Mouse (Mus musculus) lung, adult 2 months (tissue): ENCODE data around the gene Nemp2. TPM values are rescaled to one million over a fixed set of nuclear protein-coding genes. Genes with fewer than 3 reads are reported as not detected.

ENCODE experiments used
- DNase-seq: peaks from one replicate; pipeline ENCODE4 v3.0.0; 2022
- H3K4me1 ChIP-seq: fragments of 200-500 bp; 2 replicates; pipeline ENCODE4 v1.6.1; 2011; ENCODE audit warnings: low read length; ENCODE audit not compliant: control insufficient read depth, insufficient read depth
- H3K4me3 ChIP-seq: fragments of 200-500 bp; replicated peaks from 2 replicates; pipeline ENCODE3; 2011; ENCODE audit warnings: low read depth, mild to moderate bottlenecking, control low read depth, low read length; ENCODE audit errors: extremely low read depth
- CTCF ChIP-seq: fragments of 200-500 bp; IDR thresholded peaks from 2 replicates; pipeline ENCODE4 v1.5.1; 2011; ENCODE audit warnings: mild to moderate bottlenecking, low read length, control low read depth; ENCODE audit not compliant: insufficient read depth
- POLR2A ChIP-seq: fragments of 200-500 bp; IDR thresholded peaks from 2 replicates; pipeline ENCODE4 v1.6.1; 2011; ENCODE audit warnings: low read depth, mild to moderate bottlenecking, control low read depth, low read length, borderline replicate concordance; ENCODE audit errors: extremely low read depth
- WGBS: fragments of 180-500 bp; shearing (Covaris S2); methylation state at CpG from one replicate; pipeline ENCODE4 v1.1.7; 2018; 5-methylcytosine and 5-hydroxymethylcytosine counted together
- polyA plus RNA-seq: library from polyadenylated mRNA; depleted of rRNA; stranded (reverse); fragments of >200 nt; gene quantifications from 2 replicates; pipeline ENCODE4 v1.2.3, GENCODE M21; 2012

The Nemp2 gene
- polyA plus RNA-seq, 1 experiment = 12.6 TPM

DNA sequence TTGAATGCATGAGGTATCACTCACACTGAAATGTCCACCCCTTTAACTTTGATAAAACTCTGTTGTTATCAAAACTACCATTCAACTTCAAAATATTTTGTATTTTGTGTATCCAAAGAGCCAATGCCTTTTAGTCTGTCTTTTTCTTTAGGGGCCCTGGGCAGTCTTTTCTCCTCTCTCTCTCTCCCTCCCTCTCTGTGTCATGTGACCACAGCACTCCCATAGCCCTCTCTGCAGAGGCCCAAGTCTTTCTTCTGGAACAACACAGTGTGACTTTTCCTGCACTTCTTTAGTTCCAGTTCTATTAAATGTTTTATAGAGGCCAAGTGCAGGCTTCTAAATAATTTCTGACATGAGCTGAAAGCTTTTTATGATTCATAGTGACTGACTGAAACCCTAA is 10.1 kb upstream of the Nemp2 start:
- DNase-seq = no peak
- no peak for TF ChIP-seq POLR2A
- no peak for TF ChIP-seq CTCF
- no peaks in the 10 kb centered on the region for H3K4me1 ChIP-seq
- H3K4me3 ChIP-seq = no peak overlapping the region

DNA sequence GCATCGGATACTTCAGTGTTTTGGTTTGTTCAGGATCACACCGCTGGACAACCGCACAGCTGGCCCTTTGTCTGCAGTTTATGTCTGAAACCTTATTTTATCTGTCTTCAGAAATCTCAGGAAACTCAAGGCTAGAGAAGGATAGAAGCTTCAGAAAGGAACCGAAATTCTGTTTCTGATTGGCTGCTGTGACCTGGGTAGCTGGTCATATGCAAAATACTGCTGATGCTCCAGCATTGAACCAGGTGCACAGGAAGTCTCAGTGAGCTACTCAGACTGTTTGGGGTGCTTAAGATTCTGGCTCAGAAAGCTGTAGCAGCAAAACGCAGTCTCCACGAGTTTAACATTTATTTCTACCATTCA is 415 bp downstream of the Nemp2 start:
- TF ChIP-seq CTCF = no peak
- no peak for TF ChIP-seq POLR2A
- no peak for DNase-seq
- H3K4me3 ChIP-seq = peak overlapping the region; percentile 84
- peaks cover 5% of the 10 kb centered on the region; the same call in 1 of the 2 replicates for H3K4me1 ChIP-seq
- WGBS = 0% methylated on average over 6 of the region's 6 CpGs

DNA sequence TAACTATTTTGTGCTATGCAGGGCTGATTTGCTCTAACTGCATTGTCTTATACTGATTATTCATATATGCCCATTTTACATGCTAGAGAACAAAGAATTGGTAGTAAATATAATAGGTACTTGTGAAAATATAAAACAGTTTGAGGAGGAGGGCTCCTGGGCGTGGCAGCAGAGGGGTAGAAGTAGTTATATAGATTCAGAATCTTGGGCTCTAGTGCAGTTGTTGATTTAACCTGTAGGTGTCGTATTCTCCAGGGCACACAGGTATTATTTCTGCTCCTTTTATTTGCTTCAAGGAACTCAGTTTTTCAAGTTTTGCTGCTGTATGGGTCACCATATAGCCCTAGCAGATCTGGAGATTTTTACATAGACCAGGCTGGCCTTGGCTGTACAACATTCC is 1.1 kb downstream of the Nemp2 start:
- peaks cover 5% of the 10 kb centered on the region; the same call in 1 of the 2 replicates for H3K4me1 ChIP-seq
- H3K4me3 ChIP-seq = peak overlapping the region; percentile 84
- DNase-seq = no peak
- WGBS = 56% methylated on average over 2 of the region's 2 CpGs
- TF ChIP-seq CTCF (no peak), POLR2A (no peak)

DNA sequence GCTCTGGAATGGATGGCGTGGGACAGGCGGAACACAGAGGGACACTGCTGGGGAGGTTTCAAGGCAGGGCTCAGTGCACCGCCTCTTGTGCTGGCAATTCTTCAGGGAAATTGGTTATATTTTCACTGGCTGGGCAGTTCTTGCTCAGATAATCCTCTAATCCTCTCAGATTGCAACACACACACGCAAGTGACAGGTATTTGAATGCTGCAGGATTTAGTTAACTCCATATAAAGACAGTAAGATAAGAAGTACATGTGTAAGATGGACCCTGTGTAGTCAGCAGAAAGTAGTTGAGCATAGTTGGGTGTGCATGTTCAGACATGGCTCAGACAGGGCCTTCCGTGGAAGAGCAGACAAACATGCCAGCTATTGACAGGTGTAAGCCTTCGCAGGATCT is 3.7 kb downstream of the Nemp2 start:
- no peak for TF ChIP-seq POLR2A
- no peak for TF ChIP-seq CTCF
- 88% methylated on average over 6 of the region's 6 CpGs for WGBS
- DNase-seq = no peak
- Histone ChIP-seq H3K4me1 (peaks cover 5% of the 10 kb centered on the region; the same call in 1 of the 2 replicates), H3K4me3 (no peak overlapping the region)

DNA sequence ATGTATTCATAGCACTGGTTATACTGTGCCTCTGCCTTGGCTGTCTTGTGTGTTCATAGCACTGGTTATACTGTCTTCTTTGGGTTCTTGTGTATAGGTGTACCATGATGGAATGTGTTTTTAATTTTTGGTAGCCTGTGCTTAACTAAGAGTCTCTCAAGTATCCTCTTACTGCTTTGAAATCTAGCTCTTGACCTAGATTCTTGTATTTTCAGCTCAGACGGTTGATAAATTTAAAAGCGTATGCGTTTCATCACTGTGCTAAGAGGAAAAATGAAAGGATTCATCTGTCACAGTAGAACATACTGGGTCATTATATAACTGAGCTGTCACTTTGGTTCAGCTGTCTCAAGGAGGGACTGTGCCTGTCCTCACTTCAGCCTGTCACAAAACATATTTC is 5.4 kb downstream of the Nemp2 start:
- WGBS = 64% methylated on average over 3 of the region's 3 CpGs
- DNase-seq = no peak
- Histone ChIP-seq H3K4me1 (peaks cover 5% of the 10 kb centered on the region; the same call in 1 of the 2 replicates), H3K4me3 (no peak overlapping the region)
- TF ChIP-seq CTCF (no peak), POLR2A (no peak)

DNA sequence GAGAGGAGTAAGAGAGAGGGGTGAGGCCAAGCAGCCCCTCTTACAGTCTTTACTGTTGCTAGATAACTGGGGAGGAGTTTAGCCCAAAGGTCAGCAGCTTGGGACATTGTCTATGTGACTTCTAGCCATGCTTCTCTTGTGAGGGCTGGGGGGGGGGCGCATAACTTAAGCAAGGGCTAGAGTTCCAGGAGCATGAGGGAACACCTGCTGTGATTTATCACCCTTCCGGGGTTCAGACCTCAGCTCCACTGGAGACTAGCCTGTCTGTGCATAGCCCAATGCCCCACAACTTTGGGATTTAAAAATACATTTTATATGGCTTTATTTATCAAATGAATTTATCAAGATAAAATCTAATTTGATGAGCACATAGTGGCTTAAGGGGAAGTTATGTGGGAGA is 7.6 kb downstream of the Nemp2 start:
- TF ChIP-seq CTCF (no peak), POLR2A (no peak)
- DNase-seq = no peak
- no peak overlapping the region for H3K4me3 ChIP-seq
- WGBS = 84% methylated on average over 2 of the region's 2 CpGs
- H3K4me1 ChIP-seq = no peaks in the 10 kb centered on the region

DNA sequence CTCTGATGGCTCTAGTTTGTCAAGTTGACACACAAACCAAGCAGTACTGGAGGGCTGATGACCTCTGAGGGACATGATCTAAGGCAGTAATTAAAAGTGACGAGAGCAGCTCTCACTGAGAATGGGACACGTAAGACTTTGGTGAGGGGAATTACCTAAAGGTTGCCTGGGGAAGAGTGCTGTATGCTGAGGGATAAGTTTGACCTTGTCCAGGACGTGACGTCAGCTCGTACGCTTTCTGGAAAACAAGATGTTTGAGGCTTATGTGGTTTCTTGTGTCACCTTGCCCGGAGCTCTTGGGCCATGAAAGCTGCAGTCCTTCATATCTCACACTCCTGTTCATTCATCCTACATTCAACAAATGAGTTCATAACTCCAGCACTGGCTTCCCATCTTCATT is 8.6 kb downstream of the Nemp2 start:
- TF ChIP-seq CTCF (no peak), POLR2A (no peak)
- Histone ChIP-seq H3K4me1 (no peaks in the 10 kb centered on the region), H3K4me3 (no peak overlapping the region)
- no peak for DNase-seq
- 89% methylated on average over 7 of the region's 7 CpGs for WGBS

DNA sequence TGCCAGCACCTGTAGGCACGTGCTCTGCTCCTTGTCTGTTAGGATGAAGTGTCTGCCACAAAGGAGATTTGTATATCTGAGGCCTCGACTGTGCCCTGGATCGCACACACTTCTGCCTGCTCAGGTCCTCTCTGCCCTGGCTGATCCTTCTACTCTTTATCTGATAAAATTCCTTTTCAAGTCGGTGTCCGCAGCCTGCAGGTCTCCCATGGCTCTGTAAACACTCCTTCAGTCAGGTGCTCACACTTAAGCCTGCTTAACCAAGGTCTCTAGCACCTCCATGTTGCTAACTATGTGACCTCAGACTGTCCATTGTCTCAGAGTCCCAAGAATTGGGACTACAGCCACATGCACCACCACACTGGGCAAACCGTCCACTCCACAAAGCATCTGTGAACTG is 9.8 kb downstream of the Nemp2 start:
- TF ChIP-seq POLR2A (no peak), CTCF (no peak)
- peak; percentile 24 for DNase-seq
- Histone ChIP-seq H3K4me1 (no peaks in the 10 kb centered on the region), H3K4me3 (no peak overlapping the region)
- WGBS = 62% methylated on average over 6 of the region's 6 CpGs

DNA sequence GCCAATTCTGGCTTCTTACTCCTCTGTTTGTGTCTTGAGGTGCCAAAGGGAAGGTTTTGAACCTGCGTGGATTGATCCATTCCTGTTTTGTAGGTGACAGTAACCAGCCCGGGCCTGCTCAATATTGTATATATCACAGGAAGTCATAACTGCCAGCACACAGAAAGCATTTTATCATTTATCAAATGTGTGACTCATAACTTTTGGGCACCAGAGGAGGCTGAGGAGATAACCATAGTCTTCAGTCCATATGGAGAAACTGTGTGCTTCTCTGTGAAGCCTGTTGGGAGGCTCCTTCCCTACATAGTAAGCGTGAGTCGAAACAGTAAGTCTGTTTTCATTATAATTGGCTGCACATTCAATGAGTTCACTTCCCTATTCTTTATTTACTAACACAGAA is 10.2 kb downstream of the Nemp2 start:
- no peaks in the 10 kb centered on the region for H3K4me1 ChIP-seq
- no peak overlapping the region for H3K4me3 ChIP-seq
- 69% methylated on average over 4 of the region's 4 CpGs for WGBS
- DNase-seq = no peak
- no peak for TF ChIP-seq CTCF
- TF ChIP-seq POLR2A = no peak

DNA sequence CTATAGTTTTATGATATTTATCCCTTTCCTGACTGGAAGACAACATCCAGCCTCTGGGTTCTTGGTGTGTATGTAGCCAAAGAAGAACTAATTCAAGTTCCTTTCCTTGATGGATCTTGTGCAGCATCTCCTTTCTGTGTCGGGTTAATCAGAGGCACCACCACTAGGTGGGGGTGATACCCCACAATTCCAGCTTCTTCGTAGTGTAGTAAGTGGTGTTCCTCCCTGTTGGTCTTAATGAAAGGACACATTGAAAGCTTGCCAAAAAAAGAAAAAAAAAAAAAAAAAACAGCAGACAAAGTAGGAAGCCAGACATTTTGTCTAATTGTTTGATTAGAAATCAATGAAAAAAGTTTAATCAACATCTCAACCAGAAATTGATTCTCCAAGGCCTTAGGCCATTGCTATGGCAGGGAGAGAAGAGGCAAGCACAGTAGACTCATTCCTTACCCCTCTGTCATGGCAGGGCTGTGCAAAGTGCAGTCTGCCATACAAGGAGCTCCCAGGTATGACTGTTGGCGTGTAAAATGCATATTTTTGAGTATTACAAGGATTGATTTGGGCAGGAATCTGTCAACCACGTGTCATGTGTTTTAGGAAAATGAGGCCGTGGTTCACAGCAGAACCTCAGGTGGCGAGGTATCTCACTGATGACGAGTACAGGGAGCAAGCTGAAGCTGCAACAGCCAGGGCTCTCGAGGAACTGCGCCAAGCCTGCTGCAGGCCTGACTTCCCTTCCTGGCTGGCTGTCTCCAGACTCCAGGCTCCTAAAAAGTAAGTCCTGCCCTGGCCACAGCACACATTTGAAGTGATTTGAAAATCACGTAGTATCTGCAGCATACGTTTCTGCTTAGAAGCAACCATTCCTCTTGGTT is 17.9 kb downstream of the Nemp2 start:
- DNase-seq = peak; percentile 67
- TF ChIP-seq POLR2A (no peak), CTCF (peak; percentile 47)
- 73% methylated on average over 11 of the region's 11 CpGs for WGBS

More for the DNA sequence above, 17.9 kb downstream of the Nemp2 start:
- peaks cover 3% of the 10 kb centered on the region; the same call in 1 of the 2 replicates for H3K4me1 ChIP-seq
- H3K4me3 ChIP-seq = no peak overlapping the region
